Mouse (Mus musculus) hindbrain, embryonic 16.5 days (tissue): ENCODE data around the gene Stx8. TPM values are rescaled to one million over a fixed set of nuclear protein-coding genes. Genes with fewer than 3 reads are reported as not detected.

Experiments used
- ATAC-seq: fragments of 200-750 bp; cut with Nextera tagmentation; 2 replicates; pipeline ENCODE4 v1.8.0; 2017; ENCODE audit warnings: moderate TSS enrichment, moderate library complexity
- H3K27ac ChIP-seq: fragments of 300-500 bp; sonication (generic); 2 replicates; pipeline ENCODE4 v1.5.1; 2014; ENCODE audit warnings: low read depth, mild to moderate bottlenecking, control low read depth, low read length, moderate library complexity
- H3K27me3 ChIP-seq: fragments of 300-500 bp; sonication (generic); replicated peaks from 2 replicates; pipeline ENCODE4 v1.6.1; 2014; ENCODE audit warnings: low read length; ENCODE audit not compliant: control insufficient read depth, insufficient read depth
- H3K36me3 ChIP-seq: fragments of 300-500 bp; sonication (generic); 2 replicates; pipeline ENCODE4 v1.6.1; 2014; ENCODE audit warnings: mild to moderate bottlenecking, low read length, moderate library complexity, mixed read lengths; ENCODE audit not compliant: control insufficient read depth, insufficient read depth
- H3K4me1 ChIP-seq: fragments of 300-500 bp; sonication (generic); 2 replicates; pipeline ENCODE4 v1.6.1; 2014; ENCODE audit warnings: low read depth, low read length; ENCODE audit not compliant: control insufficient read depth, insufficient read depth
- H3K4me2 ChIP-seq: fragments of 300-500 bp; sonication (generic); 2 replicates; pipeline ENCODE4 v1.6.1; 2014; ENCODE audit warnings: mild to moderate bottlenecking, low read length, control low read depth, moderate library complexity
- H3K4me3 ChIP-seq: fragments of 300-500 bp; sonication (generic); 2 replicates; pipeline ENCODE4 v1.5.1; 2014; ENCODE audit warnings: mild to moderate bottlenecking, low read length, control low read depth, moderate library complexity
- H3K9ac ChIP-seq: fragments of 300-500 bp; sonication (generic); 2 replicates; pipeline ENCODE4 v1.6.1; 2014; ENCODE audit warnings: low read depth, mild to moderate bottlenecking, control low read depth, low read length, moderate library complexity
- H3K9me3 ChIP-seq: fragments of 300-500 bp; sonication (generic); 2 replicates; pipeline ENCODE4 v1.6.1; 2014; ENCODE audit warnings: mild to moderate bottlenecking, low read length, moderate library complexity; ENCODE audit not compliant: control insufficient read depth
- WGBS: fragments of 180-500 bp; shearing (Covaris S2); extraction: QIAGEN DNeasy Blood & Tissue Kit; methylation state at CpG from one replicate; pipeline ENCODE4 v1.1.7; 2014; 5-methylcytosine and 5-hydroxymethylcytosine counted together
- polyA plus RNA-seq: library from polyadenylated mRNA; unstranded; fragments of >200 nt; fragmentation: Nextera tagmentation; extraction: Ambion mirVana; gene quantifications from 2 replicates; pipeline ENCODE4 v1.2.1, GENCODE M21; 2015

Stx8 gene
- polyA plus RNA-seq, 1 experiment from 2014 or later = 61.6 TPM

GRCm38 (mm10) chr11:68037093-68037492 is 71.1 kb downstream of the Stx8 start:
- Histone ChIP-seq H3K27me3 (no peaks in the 10 kb centered on the region), H3K36me3 (no peaks in the 10 kb centered on the region), H3K9me3 (no peaks in the 10 kb centered on the region), H3K4me2 (no peak overlapping the region), H3K4me3 (no peak overlapping the region), H3K4me1 (no peaks in the 10 kb centered on the region), H3K27ac (no peak overlapping the region), H3K9ac (no peak overlapping the region)
- no peak for ATAC-seq
- WGBS = 75% methylated on average over 9 of the region's 9 CpGs

- Histone ChIP-seq H3K9ac (no peak overlapping the region), H3K36me3 (no peaks in the 10 kb centered on the region), H3K27me3 (no peaks in the 10 kb centered on the region), H3K9me3 (no peaks in the 10 kb centered on the region), H3K27ac (no peak overlapping the region), H3K4me2 (no peak overlapping the region), H3K4me3 (no peak overlapping the region), H3K4me1 (no peaks in the 10 kb centered on the region)
- ATAC-seq = no peak
- WGBS = 78% methylated on average over 2 of the region's 2 CpGs
Observed at GRCm38 (mm10) chr11:68038101-68038500, 72.1 kb downstream of the Stx8 start.

GRCm38 (mm10) chr11:68044181-68044580 is 78.2 kb downstream of the Stx8 start:
- H3K9ac ChIP-seq = no peak overlapping the region
- no peak overlapping the region for H3K27ac ChIP-seq
- H3K27me3 ChIP-seq = no peaks in the 10 kb centered on the region
- no peaks in the 10 kb centered on the region for H3K36me3 ChIP-seq
- ATAC-seq = no peak
- no peaks in the 10 kb centered on the region for H3K4me1 ChIP-seq
- 28% methylated on average over 11 of the region's 11 CpGs for WGBS
- no peak overlapping the region for H3K4me2 ChIP-seq
- no peak overlapping the region for H3K4me3 ChIP-seq
- no peaks in the 10 kb centered on the region for H3K9me3 ChIP-seq

- no peak overlapping the region for H3K4me3 ChIP-seq
- peaks cover 7% of the 10 kb centered on the region; the same call in 1 of the 2 replicates for H3K4me1 ChIP-seq
- no peak overlapping the region for H3K4me2 ChIP-seq
- no peaks in the 10 kb centered on the region for H3K27me3 ChIP-seq
- no peak for ATAC-seq
- no peak overlapping the region for H3K9ac ChIP-seq
- 56% methylated on average over 3 of the region's 3 CpGs for WGBS
- no peak overlapping the region for H3K27ac ChIP-seq
- no peaks in the 10 kb centered on the region for H3K9me3 ChIP-seq
- H3K36me3 ChIP-seq = no peaks in the 10 kb centered on the region
Observed at GRCm38 (mm10) chr11:68046916-68047315, 80.9 kb downstream of the Stx8 start.

- peak; percentile 75 for ATAC-seq
- WGBS = 39% methylated on average over 17 of the region's 17 CpGs
- H3K9ac ChIP-seq = no peak overlapping the region
Observed at GRCm38 (mm10) chr11:68049261-68050165, 83.5 kb downstream of the Stx8 start.

GRCm38 (mm10) chr11:68050725-68051124 is 84.7 kb downstream of the Stx8 start:
- Histone ChIP-seq H3K9me3 (no peaks in the 10 kb centered on the region), H3K4me2 (no peak overlapping the region), H3K4me1 (peaks cover 7% of the 10 kb centered on the region; the same call in 1 of the 2 replicates), H3K27ac (no peak overlapping the region), H3K36me3 (0 out of 2 replicates have a peak, but pooled peaks cover 2% of the 10 kb centered on the region), H3K27me3 (no peaks in the 10 kb centered on the region), H3K9ac (no peak overlapping the region), H3K4me3 (no peak overlapping the region)
- peak; percentile 83 for ATAC-seq
- 21% methylated on average over 12 of the region's 12 CpGs for WGBS

More at GRCm38 (mm10) chr11:68049261-68050165, 83.5 kb downstream of the Stx8 start:
- H3K27ac ChIP-seq = no peak overlapping the region
- H3K36me3 ChIP-seq = 0 out of 2 replicates have a peak, but pooled peaks cover 2% of the 10 kb centered on the region
- H3K27me3 ChIP-seq = no peaks in the 10 kb centered on the region
- no peak overlapping the region for H3K4me2 ChIP-seq
- H3K4me1 ChIP-seq = peaks cover 7% of the 10 kb centered on the region; the same call in 1 of the 2 replicates
- no peaks in the 10 kb centered on the region for H3K9me3 ChIP-seq
- H3K4me3 ChIP-seq = no peak overlapping the region

GRCm38 (mm10) chr11:68051305-68051704 is 85.3 kb downstream of the Stx8 start:
- no peak overlapping the region for H3K27ac ChIP-seq
- no peak overlapping the region for H3K4me2 ChIP-seq
- H3K9me3 ChIP-seq = no peaks in the 10 kb centered on the region
- WGBS = 79% methylated on average over 4 of the region's 4 CpGs
- H3K36me3 ChIP-seq = 0 out of 2 replicates have a peak, but pooled peaks cover 2% of the 10 kb centered on the region
- no peak overlapping the region for H3K9ac ChIP-seq
- peaks cover 7% of the 10 kb centered on the region; the same call in 1 of the 2 replicates for H3K4me1 ChIP-seq
- no peaks in the 10 kb centered on the region for H3K27me3 ChIP-seq
- ATAC-seq = no peak
- no peak overlapping the region for H3K4me3 ChIP-seq

GRCm38 (mm10) chr11:68058466-68059201 is 92.6 kb downstream of the Stx8 start:
- Histone ChIP-seq H3K4me3 (no peak overlapping the region), H3K4me2 (no peak overlapping the region), H3K27ac (no peak overlapping the region), H3K9ac (no peak overlapping the region), H3K27me3 (no peaks in the 10 kb centered on the region), H3K4me1 (no peaks in the 10 kb centered on the region), H3K36me3 (no peaks in the 10 kb centered on the region), H3K9me3 (no peaks in the 10 kb centered on the region)
- WGBS = 77% methylated on average over 5 of the region's 5 CpGs
- ATAC-seq = no peak

- Histone ChIP-seq H3K4me3 (no peak overlapping the region), H3K4me2 (no peak overlapping the region), H3K9me3 (no peaks in the 10 kb centered on the region), H3K27me3 (no peaks in the 10 kb centered on the region), H3K9ac (no peak overlapping the region), H3K27ac (no peak overlapping the region), H3K36me3 (no peaks in the 10 kb centered on the region), H3K4me1 (no peaks in the 10 kb centered on the region)
- no peak for ATAC-seq
- 63% methylated on average over 4 of the region's 4 CpGs for WGBS
Observed at GRCm38 (mm10) chr11:68060651-68061050, 94.7 kb downstream of the Stx8 start.
